Mouse (Mus musculus): ENCODE measurements around the gene Hsf4. TPM values are rescaled to one million over a fixed set of nuclear protein-coding genes. Genes with fewer than 3 reads are reported as not detected.
"Not testable (repeated sequence)": the region's sequence is repeated elsewhere in the genome, so short reads cannot be mapped to it uniquely, and the experiment has no call there.

Hsf4 gene
- 0.35 TPM in 1 of 2 replicates, not detected in the other for polyA plus RNA-seq (2014; fragmentation: Nextera tagmentation; extraction: Ambion mirVana)

DNA sequence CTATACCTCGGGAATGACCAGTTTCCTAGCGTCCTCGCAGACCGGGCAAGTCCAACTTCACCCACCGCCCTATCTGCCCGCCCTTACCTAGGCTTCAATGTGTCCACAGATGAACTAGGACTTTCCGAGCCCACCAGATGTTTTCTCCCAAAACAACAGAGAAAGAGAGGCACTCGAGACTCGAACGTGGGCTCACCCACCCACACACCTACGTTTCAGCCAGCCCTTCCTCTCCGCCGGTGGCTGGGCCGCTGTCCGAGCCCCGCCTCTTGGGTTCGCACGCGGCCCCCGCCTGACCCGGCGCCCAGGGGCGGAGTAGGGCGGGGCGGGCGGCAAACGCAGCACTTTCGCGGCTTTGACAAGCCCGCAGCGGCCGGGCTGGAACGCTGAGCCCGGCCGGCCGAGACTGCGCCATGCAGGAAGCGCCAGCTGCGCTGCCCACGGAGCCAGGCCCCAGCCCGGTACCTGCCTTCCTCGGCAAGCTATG lies at the start of gene Hsf4:
Hsf4 (plus strand) TSS at position 341 of the 487 bp plus-strand sequence.
- peaks cover 89% of the 10 kb centered on the region for H3K27me3 ChIP-seq (replicated peaks; ENCODE audit: control insufficient read depth, insufficient read depth, low read length)
- DNase-seq (ENCODE audit: low spot score) (peak; percentile 76), ATAC-seq (replicated peaks; ENCODE audit: low FRiP score, low TSS enrichment, low read depth) (no peak; the same call in 1 of the 2 replicates)
- peak within 1 kb of the TSS; percentile 41 for H3K4me3 ChIP-seq (ENCODE audit: low read depth, low read length)
- H3K27ac ChIP-seq (ENCODE audit: low read depth), result no peak within 1 kb of the TSS
- H3K4me2 ChIP-seq (ENCODE audit: low read length), result peak within 1 kb of the TSS; percentile 82
- no peaks in the 10 kb centered on the region for H3K9me3 ChIP-seq (ENCODE audit: control insufficient read depth, low read length)
- peaks cover 27% of the 10 kb centered on the region for H3K4me1 ChIP-seq (replicated peaks; ENCODE audit: control insufficient read depth, insufficient read depth, low read length)
- no peaks in the 10 kb centered on the region for H3K36me3 ChIP-seq (ENCODE audit: control insufficient read depth, insufficient read depth, low read length)
- peak within 1 kb of the TSS; percentile 11 for H3K9ac ChIP-seq (ENCODE audit: low read length)
- WGBS, result under 1% methylated on average over 42 of the region's 42 CpGs

DNA sequence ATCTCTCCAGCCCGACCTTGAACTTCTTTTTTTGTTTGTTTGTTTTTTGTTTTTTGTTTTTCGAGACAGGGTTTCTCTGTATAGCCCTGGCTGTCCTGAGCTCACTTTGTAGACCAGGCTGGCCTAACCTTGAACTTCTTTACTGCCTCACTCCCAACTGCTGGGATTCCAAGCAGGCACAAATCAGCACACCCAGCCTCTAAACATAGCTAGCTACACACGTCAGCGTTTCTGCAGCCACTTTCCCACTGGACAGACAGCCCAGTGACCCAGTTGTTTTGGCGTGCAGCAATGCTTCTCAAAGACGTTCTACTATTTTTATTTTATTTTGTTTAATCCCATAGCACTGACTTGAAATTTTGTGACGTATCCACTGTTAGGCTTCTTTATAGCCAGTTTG lies 45.8 kb upstream of the Hsf4 start:
- Histone ChIP-seq H3K4me3 (ENCODE audit: low read depth, low read length) (no peak overlapping the region), H3K9ac (ENCODE audit: low read length) (no peak overlapping the region), H3K4me2 (ENCODE audit: low read length) (peak overlapping the region; percentile 75), H3K9me3 (ENCODE audit: control insufficient read depth, low read length) (no peaks in the 10 kb centered on the region), H3K27ac (ENCODE audit: low read depth) (peak overlapping the region; percentile 87), H3K27me3 (replicated peaks; ENCODE audit: control insufficient read depth, insufficient read depth, low read length) (no peaks in the 10 kb centered on the region), H3K36me3 (ENCODE audit: control insufficient read depth, insufficient read depth, low read length) (no peaks in the 10 kb centered on the region), H3K4me1 (replicated peaks; ENCODE audit: control insufficient read depth, insufficient read depth, low read length) (peaks cover 11% of the 10 kb centered on the region)
- 75% methylated on average over 7 of the region's 7 CpGs for WGBS
- ATAC-seq (replicated peaks; ENCODE audit: low FRiP score, low TSS enrichment, low read depth) (no peak), DNase-seq (ENCODE audit: low spot score) (no peak)

DNA sequence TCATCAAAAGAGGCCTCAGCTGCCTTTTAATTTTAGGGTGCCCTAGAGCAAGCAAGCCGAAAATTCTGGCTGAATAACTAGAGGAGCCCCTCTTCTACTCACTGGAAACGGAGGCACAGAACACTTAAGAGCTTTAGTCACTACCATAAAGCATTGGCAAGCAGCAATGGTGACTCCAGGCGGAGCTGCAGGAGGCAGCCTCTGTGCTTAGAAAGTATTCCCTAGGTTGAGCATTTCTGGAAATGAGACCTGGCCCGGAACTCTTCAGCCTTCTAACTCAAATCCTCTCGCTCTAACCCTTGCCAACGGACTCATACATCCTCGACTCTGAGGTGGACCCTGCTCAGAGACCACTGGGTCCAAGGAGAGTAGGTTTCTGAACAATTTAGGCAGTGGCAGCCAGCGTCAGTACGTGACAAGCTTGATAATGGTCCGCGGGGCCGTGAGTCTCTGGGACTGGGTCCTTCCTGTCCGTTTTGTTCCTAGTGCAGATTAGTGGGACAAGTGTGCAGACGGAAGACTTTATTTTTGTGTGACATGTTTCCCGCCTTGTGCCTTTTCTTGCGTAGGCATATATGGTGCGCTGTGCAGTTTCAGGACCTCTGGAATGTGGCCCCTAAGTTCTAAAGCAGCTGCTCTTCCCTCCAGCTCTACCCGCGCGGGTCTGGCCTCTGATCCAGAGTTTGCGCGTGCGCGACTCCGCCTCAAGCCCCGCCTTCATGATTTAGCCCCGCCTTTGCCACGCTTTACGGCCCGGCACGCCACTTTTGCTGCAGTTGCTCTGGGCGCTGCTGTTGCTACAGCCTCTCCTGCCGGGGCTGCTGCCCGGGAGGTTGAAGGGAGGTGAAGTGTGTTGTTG lies 45.0 kb upstream of the Hsf4 start, which contains the start of gene D230025D16Rik:
D230025D16Rik (plus strand) TSS at position 733 of the 859 bp plus-strand sequence.
- Histone ChIP-seq H3K27ac (ENCODE audit: low read depth) (peak within 1 kb of the TSS; percentile 87), H3K27me3 (replicated peaks; ENCODE audit: control insufficient read depth, insufficient read depth, low read length) (no peaks in the 10 kb centered on the region), H3K4me2 (ENCODE audit: low read length) (peak within 1 kb of the TSS; percentile 92), H3K9ac (ENCODE audit: low read length) (peak within 1 kb of the TSS; percentile 76), H3K36me3 (ENCODE audit: control insufficient read depth, insufficient read depth, low read length) (no peaks in the 10 kb centered on the region), H3K4me1 (replicated peaks; ENCODE audit: control insufficient read depth, insufficient read depth, low read length) (peaks cover 11% of the 10 kb centered on the region), H3K9me3 (ENCODE audit: control insufficient read depth, low read length) (no peaks in the 10 kb centered on the region), H3K4me3 (ENCODE audit: low read depth, low read length) (peak within 1 kb of the TSS; percentile 95)
- ATAC-seq (replicated peaks; ENCODE audit: low FRiP score, low TSS enrichment, low read depth) (peak; percentile 96), DNase-seq (ENCODE audit: low spot score) (peak; percentile 99)
- WGBS, result 3% methylated on average over 34 of the region's 34 CpGs

DNA sequence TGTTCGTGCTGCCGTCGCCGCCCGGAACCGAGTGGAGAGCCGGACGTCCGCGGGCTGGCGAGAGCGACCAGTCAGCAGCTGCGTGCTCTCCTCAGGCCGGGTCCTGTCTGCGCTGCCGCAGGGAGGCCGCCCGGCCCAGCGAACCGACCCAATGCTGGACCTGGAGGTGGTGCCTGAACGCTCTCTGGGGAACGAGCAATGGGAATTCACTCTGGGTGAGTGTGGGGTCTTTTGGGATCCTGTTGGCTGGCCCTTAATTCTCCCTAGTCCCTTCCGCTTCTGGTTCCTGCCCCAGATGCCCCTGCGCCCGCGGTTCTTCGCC lies 44.4 kb upstream of the Hsf4 start:
- Histone ChIP-seq H3K9ac (ENCODE audit: low read length) (peak overlapping the region; percentile 76), H3K4me2 (ENCODE audit: low read length) (peak overlapping the region; percentile 92), H3K27me3 (replicated peaks; ENCODE audit: control insufficient read depth, insufficient read depth, low read length) (no peaks in the 10 kb centered on the region), H3K27ac (ENCODE audit: low read depth) (peak overlapping the region; percentile 87), H3K36me3 (ENCODE audit: control insufficient read depth, insufficient read depth, low read length) (no peaks in the 10 kb centered on the region), H3K4me1 (replicated peaks; ENCODE audit: control insufficient read depth, insufficient read depth, low read length) (peaks cover 11% of the 10 kb centered on the region), H3K4me3 (ENCODE audit: low read depth, low read length) (peak overlapping the region; percentile 95), H3K9me3 (ENCODE audit: control insufficient read depth, low read length) (no peaks in the 10 kb centered on the region)
- DNase-seq (ENCODE audit: low spot score) (no peak), ATAC-seq (replicated peaks; ENCODE audit: low FRiP score, low TSS enrichment, low read depth) (no peak)
- 0% methylated on average over 27 of the region's 27 CpGs for WGBS

DNA sequence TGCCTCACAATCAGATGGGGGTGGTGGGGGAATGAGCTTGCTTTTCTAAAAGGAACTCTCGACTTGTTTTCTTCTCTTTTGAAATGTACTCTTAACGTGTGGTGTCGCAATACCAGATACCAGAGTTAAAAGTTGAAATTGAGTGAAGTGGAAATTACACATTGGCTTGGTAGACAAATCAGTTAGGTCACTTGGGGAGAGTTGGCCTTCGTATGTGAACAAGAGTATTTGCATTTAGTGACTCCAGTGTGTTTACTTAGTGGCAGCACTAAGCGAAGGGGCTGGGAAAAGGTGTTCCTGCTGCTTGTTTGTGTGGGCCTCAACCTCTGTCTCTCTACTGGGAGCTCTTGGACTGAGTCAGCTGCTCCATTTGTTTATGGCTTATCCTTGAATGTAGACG lies 43.7 kb upstream of the Hsf4 start:
- Histone ChIP-seq H3K4me3 (ENCODE audit: low read depth, low read length) (peak overlapping the region; percentile 95), H3K9me3 (ENCODE audit: control insufficient read depth, low read length) (no peaks in the 10 kb centered on the region), H3K27me3 (replicated peaks; ENCODE audit: control insufficient read depth, insufficient read depth, low read length) (no peaks in the 10 kb centered on the region), H3K4me1 (replicated peaks; ENCODE audit: control insufficient read depth, insufficient read depth, low read length) (peaks cover 11% of the 10 kb centered on the region), H3K27ac (ENCODE audit: low read depth) (no peak overlapping the region), H3K9ac (ENCODE audit: low read length) (peak overlapping the region; percentile 76), H3K36me3 (ENCODE audit: control insufficient read depth, insufficient read depth, low read length) (no peaks in the 10 kb centered on the region), H3K4me2 (ENCODE audit: low read length) (peak overlapping the region; percentile 92)
- DNase-seq (ENCODE audit: low spot score) (no peak), ATAC-seq (replicated peaks; ENCODE audit: low FRiP score, low TSS enrichment, low read depth) (no peak)
- WGBS, result 17% methylated on average over 6 of the region's 6 CpGs

DNA sequence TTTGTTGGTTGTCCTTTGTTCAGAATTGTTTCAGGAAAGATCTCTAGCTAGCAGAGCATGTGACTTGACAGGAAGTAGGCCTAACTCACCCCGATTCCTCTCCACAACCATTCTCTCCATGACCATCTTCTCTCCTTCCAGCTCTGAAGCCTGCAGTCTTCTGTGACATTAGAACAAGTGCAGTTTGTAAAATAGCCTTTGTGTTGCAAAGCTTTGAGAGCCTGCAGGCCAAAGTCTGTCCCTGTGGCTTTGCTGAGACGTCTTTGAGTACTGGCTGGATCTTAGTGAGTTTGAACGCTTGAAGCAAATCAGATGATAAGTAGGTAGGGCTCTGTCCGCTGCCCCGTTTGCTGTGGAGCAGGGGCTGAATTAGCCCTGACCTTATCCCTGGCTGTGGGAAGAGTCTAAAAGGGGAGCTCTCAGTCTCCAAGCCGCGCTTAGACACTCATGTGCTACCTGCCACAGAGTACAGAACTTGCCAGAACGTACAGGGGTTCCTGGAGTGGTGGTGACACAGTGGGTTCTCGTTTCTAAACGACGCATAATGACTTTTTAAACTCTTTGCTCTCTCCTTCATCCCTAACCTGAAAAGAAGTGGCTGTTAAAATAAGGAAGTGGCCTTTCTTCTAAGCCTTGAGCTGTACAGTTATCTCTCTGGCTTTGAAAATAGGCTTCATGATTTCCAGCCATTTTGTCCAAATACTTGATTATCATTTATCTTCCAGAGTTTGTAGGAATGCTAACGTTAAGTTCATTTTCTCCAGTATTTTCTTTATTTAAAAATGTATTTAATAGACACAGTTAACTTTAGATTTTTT lies 37.9 kb upstream of the Hsf4 start:
- H3K9ac ChIP-seq (ENCODE audit: low read length), result no peak overlapping the region
- no peaks in the 10 kb centered on the region for H3K27me3 ChIP-seq (replicated peaks; ENCODE audit: control insufficient read depth, insufficient read depth, low read length)
- H3K4me2 ChIP-seq (ENCODE audit: low read length), result no peak overlapping the region
- ATAC-seq (replicated peaks; ENCODE audit: low FRiP score, low TSS enrichment, low read depth) (no peak), DNase-seq (ENCODE audit: low spot score) (no peak)
- H3K4me1 ChIP-seq (replicated peaks; ENCODE audit: control insufficient read depth, insufficient read depth, low read length), result peaks cover 1% of the 10 kb centered on the region; the same call in 1 of the 2 replicates
- H3K36me3 ChIP-seq (ENCODE audit: control insufficient read depth, insufficient read depth, low read length), result peaks cover 19% of the 10 kb centered on the region
- 83% methylated on average over 12 of the region's 12 CpGs for WGBS
- H3K9me3 ChIP-seq (ENCODE audit: control insufficient read depth, low read length), result no peaks in the 10 kb centered on the region
- H3K4me3 ChIP-seq (ENCODE audit: low read depth, low read length), result no peak overlapping the region
- H3K27ac ChIP-seq (ENCODE audit: low read depth), result no peak overlapping the region

DNA sequence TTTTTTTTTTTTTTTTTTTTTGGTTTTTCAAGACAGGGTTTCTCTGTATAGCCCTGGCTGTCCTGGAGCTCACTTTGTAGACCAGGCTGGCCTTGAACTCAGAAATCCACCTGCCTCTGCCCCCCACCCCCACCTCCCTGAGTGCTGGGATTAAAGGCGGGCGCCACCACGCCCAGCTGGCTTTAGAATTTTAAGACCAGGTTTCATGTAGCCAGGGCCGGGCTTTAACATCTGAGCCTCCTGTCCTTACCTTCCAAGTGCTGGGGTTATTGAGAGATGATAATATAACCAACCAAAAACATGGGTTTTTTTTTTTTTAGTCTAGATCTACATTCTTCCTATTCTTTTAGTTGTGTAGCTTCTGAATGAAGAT lies 37.3 kb upstream of the Hsf4 start:
- H3K9ac ChIP-seq (ENCODE audit: low read length); H3K4me2 ChIP-seq (ENCODE audit: low read length); ATAC-seq (replicated peaks; ENCODE audit: low FRiP score, low TSS enrichment, low read depth); H3K4me1 ChIP-seq (replicated peaks; ENCODE audit: control insufficient read depth, insufficient read depth, low read length); H3K27me3 ChIP-seq (replicated peaks; ENCODE audit: control insufficient read depth, insufficient read depth, low read length); H3K27ac ChIP-seq (ENCODE audit: low read depth); DNase-seq (ENCODE audit: low spot score); H3K9me3 ChIP-seq (ENCODE audit: control insufficient read depth, low read length); H3K4me3 ChIP-seq (ENCODE audit: low read depth, low read length): not testable (repeated sequence)
- WGBS, result 96% methylated on average over 4 of the region's 4 CpGs
- H3K36me3 ChIP-seq (ENCODE audit: control insufficient read depth, insufficient read depth, low read length), result peaks cover 25% of the 10 kb centered on the region

DNA sequence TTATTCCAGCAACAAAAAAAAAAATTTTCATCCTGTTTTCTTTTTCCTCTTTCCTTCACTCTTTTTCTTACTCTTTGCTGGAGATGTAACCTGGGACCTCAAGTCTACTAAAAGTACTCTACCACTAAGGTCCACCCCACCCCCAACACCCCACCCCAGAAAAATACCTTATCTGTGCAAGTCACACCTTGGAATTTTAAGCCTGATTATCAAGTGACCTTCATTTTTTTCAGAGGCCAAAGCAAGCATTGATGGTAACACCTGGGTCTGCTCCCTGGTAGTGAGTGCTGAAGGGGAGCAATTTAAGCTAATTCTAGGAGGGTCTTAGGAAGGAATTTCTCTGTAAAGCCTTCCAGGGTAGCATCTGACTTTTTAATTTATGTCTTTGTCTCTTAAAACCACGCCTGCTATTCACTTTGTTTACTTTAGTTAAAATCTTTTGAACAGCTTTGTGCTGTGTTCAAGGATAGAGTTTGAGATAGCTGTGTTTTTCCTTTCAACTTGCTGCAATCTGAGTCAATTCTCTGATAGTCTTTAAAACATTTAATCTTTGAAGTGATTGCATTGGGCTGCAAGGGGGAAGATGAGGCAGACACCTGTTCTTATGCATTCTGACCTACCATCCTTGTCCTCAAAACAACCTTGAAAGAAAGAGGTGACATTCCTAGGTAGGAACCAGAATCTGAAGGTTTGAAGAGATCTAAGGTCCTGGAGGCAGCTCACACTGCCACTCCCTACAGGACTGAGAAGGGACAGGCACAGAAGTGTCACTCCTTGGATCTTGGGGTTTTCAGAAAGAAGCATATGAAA lies 36.3 kb upstream of the Hsf4 start:
- Histone ChIP-seq H3K4me1 (replicated peaks; ENCODE audit: control insufficient read depth, insufficient read depth, low read length) (no peaks in the 10 kb centered on the region; the same call in 1 of the 2 replicates), H3K4me2 (ENCODE audit: low read length) (no peak overlapping the region), H3K4me3 (ENCODE audit: low read depth, low read length) (no peak overlapping the region), H3K27ac (ENCODE audit: low read depth) (no peak overlapping the region), H3K36me3 (ENCODE audit: control insufficient read depth, insufficient read depth, low read length) (peaks cover 26% of the 10 kb centered on the region), H3K9ac (ENCODE audit: low read length) (no peak overlapping the region), H3K27me3 (replicated peaks; ENCODE audit: control insufficient read depth, insufficient read depth, low read length) (no peaks in the 10 kb centered on the region), H3K9me3 (ENCODE audit: control insufficient read depth, low read length) (no peaks in the 10 kb centered on the region)
- no peak for DNase-seq (ENCODE audit: low spot score)
- no peak for ATAC-seq (replicated peaks; ENCODE audit: low FRiP score, low TSS enrichment, low read depth)
- WGBS, result 26% methylated on average over 1 of the region's 1 CpGs

All from intestine, embryonic 14.5 days (tissue).